Mouse (Mus musculus): ENCODE data around the gene Thegl.

The Thegl gene

GRCm38 (mm10) chr5:77044362-77044761, 28.5 kb downstream of the Thegl start:
- DNase-seq (ENCODE audit: low spot score in 2 of 2), result no peak

GRCm38 (mm10) chr5:77052616-77053015, 36.8 kb downstream of the Thegl start:
- no peak for DNase-seq (ENCODE audit: low spot score in 2 of 2)

GRCm38 (mm10) chr5:77056881-77057440, 41.1 kb downstream of the Thegl start:
- DNase-seq (ENCODE audit: low spot score in 2 of 2), result no peak

DNA sequence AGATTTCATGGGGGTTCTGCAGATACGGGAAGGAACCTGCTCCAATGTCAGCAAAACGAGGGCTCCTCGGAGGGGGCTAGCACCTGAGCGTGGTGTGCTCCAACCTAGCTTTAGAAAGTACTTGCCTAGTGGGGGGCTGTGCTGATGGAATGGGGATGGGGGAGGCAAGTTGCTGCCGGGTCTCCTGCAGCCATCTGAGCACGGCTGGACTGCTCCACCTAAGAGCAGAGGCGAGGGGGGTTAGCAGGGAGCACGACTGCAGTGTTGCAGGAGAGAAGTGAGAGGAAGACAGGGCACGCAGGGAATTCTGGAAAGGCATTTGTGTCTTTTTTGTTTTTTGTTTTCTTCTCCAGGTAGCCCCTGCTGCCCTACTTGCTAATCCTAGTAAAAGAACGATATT, 44.5 kb downstream of the Thegl start:
- DNase-seq (ENCODE audit: low spot score in 2 of 2), result no peak

- DNase-seq (ENCODE audit: low spot score in 2 of 2), result peak; percentile 28 to 68
Measured at GRCm38 (mm10) chr5:77061372-77062038, 45.7 kb downstream of the Thegl start.

- DNase-seq (ENCODE audit: low spot score in 2 of 2), result no peak
Measured at GRCm38 (mm10) chr5:77067321-77067720, 51.5 kb downstream of the Thegl start.

GRCm38 (mm10) chr5:77070987-77071386, 55.2 kb downstream of the Thegl start:
- DNase-seq (ENCODE audit: low spot score in 2 of 2), result no peak

- DNase-seq (ENCODE audit: low spot score in 2 of 2), result no peak
Measured at GRCm38 (mm10) chr5:77071626-77072025, 55.8 kb downstream of the Thegl start.

DNA sequence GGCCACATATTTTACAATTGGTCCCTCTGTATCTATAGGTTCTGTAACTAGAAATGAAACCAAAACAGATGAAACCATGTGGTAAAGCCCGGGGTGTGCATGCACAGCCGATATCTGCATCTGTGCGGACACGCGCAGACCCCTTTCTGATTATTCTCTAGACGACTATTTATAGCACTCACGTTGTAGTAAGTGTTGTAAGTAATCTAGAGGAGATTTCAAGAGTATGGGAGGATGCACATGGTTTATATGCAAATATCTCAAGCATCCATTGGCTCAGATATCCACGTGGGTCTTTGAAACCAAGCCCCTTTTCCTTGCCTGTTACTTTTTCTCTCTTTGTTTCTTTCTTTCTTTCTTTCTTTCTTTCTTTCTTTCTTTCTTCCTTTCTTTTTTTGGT, 58.0 kb downstream of the Thegl start:
- no peak for DNase-seq (ENCODE audit: low spot score in 2 of 2)

DNA sequence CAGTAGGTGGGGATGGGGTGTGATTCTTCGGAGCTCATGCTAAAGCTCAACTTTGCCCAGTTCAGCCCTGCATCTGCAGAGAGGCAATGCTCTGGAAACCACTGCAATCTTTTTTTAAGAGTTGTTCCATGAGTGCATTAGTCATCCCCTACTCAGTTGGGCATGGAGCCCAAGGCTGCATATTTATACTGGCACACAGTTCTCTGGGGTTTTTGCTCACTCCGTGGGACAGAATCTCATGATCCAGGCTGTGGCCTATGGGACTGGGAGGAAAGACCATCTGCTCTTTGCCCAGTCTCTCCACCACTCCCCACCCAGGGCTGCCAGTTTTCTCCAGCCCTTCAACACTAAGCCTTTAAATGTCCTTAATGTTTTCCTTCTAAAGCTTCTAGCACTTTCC, 59.1 kb downstream of the Thegl start:
- peak; percentile 19 to 44 for DNase-seq (ENCODE audit: low spot score in 2 of 2)

DNA sequence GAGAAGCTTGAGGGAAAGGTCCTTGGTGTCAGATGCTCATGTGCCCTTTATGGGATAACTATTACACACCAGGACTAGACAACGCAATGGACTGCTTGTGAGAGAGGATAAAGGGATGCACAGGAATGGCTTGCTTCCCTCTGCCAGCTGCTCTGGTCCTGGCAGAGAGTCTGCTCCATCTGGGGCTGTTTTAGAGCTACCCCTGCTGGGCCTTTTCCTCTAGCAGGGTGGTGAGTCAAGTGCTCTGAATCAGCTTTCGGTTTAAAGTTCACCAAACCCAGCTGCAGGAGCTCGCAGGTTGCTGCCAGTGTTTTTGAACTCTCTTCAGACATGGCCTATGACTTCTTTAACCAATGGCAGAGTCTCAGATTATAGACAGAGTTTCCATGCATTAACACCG, 60.1 kb downstream of the Thegl start:
- DNase-seq (ENCODE audit: low spot score in 2 of 2), result no peak

DNA sequence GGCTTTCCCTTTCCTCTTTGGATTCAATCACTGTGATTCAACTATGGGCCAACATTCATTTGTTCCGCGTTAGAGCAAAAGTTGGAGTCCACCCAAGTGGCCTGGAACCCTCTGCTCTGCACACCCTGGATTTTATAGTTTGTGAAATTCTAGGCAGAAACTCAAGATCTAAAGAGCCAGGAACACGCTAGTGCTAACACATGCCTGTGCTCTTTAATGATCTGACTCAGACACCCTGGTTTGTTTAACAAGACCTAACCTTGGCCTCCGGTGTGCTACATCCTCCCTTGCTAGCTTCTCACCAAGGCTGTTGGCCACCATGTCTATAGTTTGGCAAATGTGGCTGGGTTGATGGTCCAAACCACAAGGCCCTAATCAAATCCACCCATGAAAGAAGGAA, 64.9 kb downstream of the Thegl start:
- peak in 1 of 2 experiments; percentile 34 for DNase-seq (ENCODE audit: low spot score in 2 of 2)

- no peak for DNase-seq (ENCODE audit: low spot score in 2 of 2)
Measured at GRCm38 (mm10) chr5:77082735-77083134, 66.9 kb downstream of the Thegl start.

- DNase-seq (ENCODE audit: low spot score in 2 of 2), result no peak
Measured at GRCm38 (mm10) chr5:77084418-77084817, 68.6 kb downstream of the Thegl start.

- DNase-seq (ENCODE audit: low spot score in 2 of 2), result no peak
Measured at GRCm38 (mm10) chr5:77085753-77086450, 70.1 kb downstream of the Thegl start.

DNA sequence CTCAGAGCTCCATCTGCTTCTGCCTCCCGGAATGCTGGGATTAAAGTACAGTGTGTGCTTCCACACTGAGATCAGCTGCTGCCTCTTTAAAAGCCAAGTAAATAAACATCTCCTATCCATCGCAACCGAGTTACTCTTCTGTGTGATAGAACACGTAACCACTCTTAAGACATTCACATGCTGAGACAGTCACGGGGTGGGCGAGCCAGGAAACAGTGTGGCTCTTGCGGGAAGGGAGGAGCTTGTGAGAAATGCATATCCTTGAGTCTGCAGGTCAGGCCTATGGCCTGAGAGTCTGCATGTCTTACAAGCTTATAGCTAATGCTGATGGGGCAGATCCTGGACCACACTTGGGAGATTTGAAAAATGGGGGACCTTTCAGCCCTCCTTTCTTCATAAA, 70.7 kb downstream of the Thegl start:
- DNase-seq (ENCODE audit: low spot score in 2 of 2), result no peak

- DNase-seq (ENCODE audit: low spot score in 2 of 2), result no peak
Measured at GRCm38 (mm10) chr5:77087122-77087521, 71.3 kb downstream of the Thegl start.

- DNase-seq (ENCODE audit: low spot score in 2 of 2), result no peak
Measured at GRCm38 (mm10) chr5:77089294-77089693, 73.5 kb downstream of the Thegl start.

DNA sequence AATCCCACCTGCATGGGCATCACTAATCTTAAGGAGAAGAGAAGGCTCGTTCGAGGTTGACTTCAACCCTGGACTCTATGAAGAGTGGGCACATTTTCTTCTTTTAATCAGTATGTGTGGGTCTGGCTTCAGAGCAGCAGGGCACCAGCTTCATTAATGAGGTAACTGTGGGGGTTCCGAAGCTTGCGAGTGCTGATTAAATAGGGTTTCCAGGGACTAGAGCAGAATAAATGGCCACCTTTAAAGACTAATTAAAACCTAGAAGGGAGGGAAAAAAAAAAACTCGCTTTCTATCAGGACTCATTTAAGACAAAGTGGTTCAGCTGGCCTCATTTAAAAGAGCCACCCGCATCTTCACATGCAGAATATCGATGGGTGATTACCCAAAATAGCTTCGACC, 74.1 kb downstream of the Thegl start:
- DNase-seq (ENCODE audit: low spot score in 2 of 2), result no peak

DNA sequence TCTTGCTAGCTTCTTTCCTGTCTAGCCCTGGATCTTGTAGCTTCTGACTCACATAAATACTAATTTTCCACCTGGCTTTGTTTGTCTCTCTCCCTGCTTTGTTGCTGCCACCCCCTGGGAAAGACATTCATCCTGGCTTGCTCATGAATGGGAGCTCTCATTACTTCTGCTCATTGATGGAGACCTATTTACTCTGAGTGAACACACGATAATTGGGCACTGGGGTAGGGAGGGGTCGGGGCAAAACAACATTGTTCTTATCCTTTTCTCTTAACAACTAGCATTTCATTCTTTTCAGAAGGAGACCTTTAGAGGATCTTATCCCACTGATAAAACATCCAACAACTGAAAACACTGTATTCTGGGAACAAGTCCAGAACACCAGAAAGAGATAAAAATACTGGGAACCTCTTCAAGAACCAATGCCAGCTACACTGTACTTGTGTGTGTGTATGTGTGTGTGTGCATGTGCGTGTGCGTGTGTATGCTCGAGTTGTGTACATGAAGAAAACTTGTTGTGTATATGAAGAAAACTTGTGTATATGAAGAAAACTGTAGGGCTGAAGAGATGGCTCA, 74.8 kb downstream of the Thegl start:
- DNase-seq (ENCODE audit: low spot score in 2 of 2), result no peak

- no peak for DNase-seq (ENCODE audit: low spot score in 2 of 2)
Measured at GRCm38 (mm10) chr5:77091923-77092322, 76.1 kb downstream of the Thegl start.

DNA sequence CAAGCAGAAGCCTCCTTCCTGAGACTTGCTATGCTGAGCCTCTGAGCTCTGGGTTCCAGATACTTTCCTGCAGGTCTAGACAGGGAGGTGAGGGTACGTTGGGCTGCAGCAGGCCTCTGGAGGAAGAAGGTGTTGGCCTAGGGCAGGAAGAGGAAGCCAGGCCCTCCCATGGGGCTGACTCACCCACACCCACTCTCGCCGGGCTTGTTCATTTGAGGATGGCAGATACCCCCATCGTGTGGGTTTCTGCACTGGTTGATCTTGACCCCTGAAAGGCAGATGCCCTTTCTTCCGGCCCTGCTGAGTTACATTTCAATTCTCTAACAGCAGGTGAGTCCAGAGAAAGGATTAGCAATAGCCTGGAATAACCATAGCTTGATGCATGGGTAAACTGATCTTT, 76.7 kb downstream of the Thegl start:
- no peak for DNase-seq (ENCODE audit: low spot score in 2 of 2)

- no peak for DNase-seq (ENCODE audit: low spot score in 2 of 2)
Measured at GRCm38 (mm10) chr5:77093961-77094360, 78.1 kb downstream of the Thegl start.
